Mouse (Mus musculus): ENCODE results near the gene Adk. TPM values are rescaled to one million over a fixed set of nuclear protein-coding genes. Genes with fewer than 3 reads are reported as not detected.
"Not testable (repeated sequence)": the region's sequence is repeated elsewhere in the genome, so short reads cannot be mapped to it uniquely, and the experiment has no call there.

Gene Adk
- polyA plus RNA-seq, 1 experiment from 2014 or later = 155 TPM

GRCm38 (mm10) chr14:21086106-21086505, 33.7 kb downstream of the Adk start:
- H3K27me3 ChIP-seq = no peaks in the 10 kb centered on the region
- no peak overlapping the region for H3K9ac ChIP-seq (replicated peaks)
- WGBS = 6% methylated on average over 2 of the region's 2 CpGs
- no peaks in the 10 kb centered on the region for H3K36me3 ChIP-seq
- ATAC-seq (ENCODE audit: insufficient number of reproducible peaks, insufficient read depth, low FRiP score, low TSS enrichment, low read depth) = no peak
- H3K27ac ChIP-seq = peak overlapping the region; percentile 70
- no peak overlapping the region for H3K4me2 ChIP-seq
- H3K4me3 ChIP-seq (replicated peaks) = no peak overlapping the region
- H3K4me1 ChIP-seq (replicated peaks) = peaks cover 40% of the 10 kb centered on the region
- no peaks in the 10 kb centered on the region for H3K9me3 ChIP-seq

- WGBS = 5% methylated on average over 7 of the region's 7 CpGs
- H3K4me3 ChIP-seq (replicated peaks) = no peak overlapping the region
- peak; percentile 26; the same call in 1 of the 2 replicates for ATAC-seq (ENCODE audit: insufficient number of reproducible peaks, insufficient read depth, low FRiP score, low TSS enrichment, low read depth)
- peak overlapping the region; percentile 36 for H3K4me2 ChIP-seq
- peaks cover 40% of the 10 kb centered on the region for H3K4me1 ChIP-seq (replicated peaks)
- H3K27ac ChIP-seq = peak overlapping the region; percentile 95
- H3K36me3 ChIP-seq = no peaks in the 10 kb centered on the region
- no peaks in the 10 kb centered on the region for H3K27me3 ChIP-seq
- no peak overlapping the region; the same call in 1 of the 2 replicates for H3K9ac ChIP-seq (replicated peaks)
- no peaks in the 10 kb centered on the region for H3K9me3 ChIP-seq
Measured at GRCm38 (mm10) chr14:21086827-21087351, 34.5 kb downstream of the Adk start.

- peak overlapping the region; percentile 95 for H3K27ac ChIP-seq
- 42% methylated on average over 4 of the region's 4 CpGs for WGBS
- H3K4me1 ChIP-seq (replicated peaks) = peaks cover 40% of the 10 kb centered on the region
- no peak overlapping the region; the same call in 1 of the 2 replicates for H3K9ac ChIP-seq (replicated peaks)
- ATAC-seq (ENCODE audit: insufficient number of reproducible peaks, insufficient read depth, low FRiP score, low TSS enrichment, low read depth) = 0 out of 2 replicates have a peak, but pooled peaks have one; percentile 20
- H3K4me2 ChIP-seq = peak overlapping the region; percentile 36
- H3K9me3 ChIP-seq = no peaks in the 10 kb centered on the region
- H3K4me3 ChIP-seq (replicated peaks) = no peak overlapping the region
- no peaks in the 10 kb centered on the region for H3K36me3 ChIP-seq
- no peaks in the 10 kb centered on the region for H3K27me3 ChIP-seq
Measured at GRCm38 (mm10) chr14:21087390-21088060, 35.2 kb downstream of the Adk start.

GRCm38 (mm10) chr14:21088731-21089130, 36.4 kb downstream of the Adk start:
- Histone ChIP-seq H3K4me2 (no peak overlapping the region), H3K4me1 (replicated peaks) (peaks cover 40% of the 10 kb centered on the region), H3K9me3 (no peaks in the 10 kb centered on the region), H3K9ac (replicated peaks) (no peak overlapping the region), H3K27ac (peak overlapping the region; percentile 95; the same call in 1 of the 2 replicates), H3K4me3 (replicated peaks) (no peak overlapping the region), H3K36me3 (peaks cover 7% of the 10 kb centered on the region; the same call in 1 of the 2 replicates), H3K27me3 (no peaks in the 10 kb centered on the region)
- 57% methylated on average over 3 of the region's 3 CpGs for WGBS
- ATAC-seq (ENCODE audit: insufficient number of reproducible peaks, insufficient read depth, low FRiP score, low TSS enrichment, low read depth) = no peak

GRCm38 (mm10) chr14:21090400-21090799, 38.0 kb downstream of the Adk start:
- WGBS = 69% methylated on average over 3 of the region's 3 CpGs
- peaks cover 7% of the 10 kb centered on the region; the same call in 1 of the 2 replicates for H3K36me3 ChIP-seq
- H3K27me3 ChIP-seq = no peaks in the 10 kb centered on the region
- no peak overlapping the region for H3K27ac ChIP-seq
- no peak overlapping the region for H3K4me2 ChIP-seq
- H3K9ac ChIP-seq (replicated peaks) = no peak overlapping the region
- H3K4me3 ChIP-seq (replicated peaks) = no peak overlapping the region
- no peaks in the 10 kb centered on the region for H3K9me3 ChIP-seq
- peaks cover 40% of the 10 kb centered on the region for H3K4me1 ChIP-seq (replicated peaks)
- ATAC-seq (ENCODE audit: insufficient number of reproducible peaks, insufficient read depth, low FRiP score, low TSS enrichment, low read depth) = no peak

GRCm38 (mm10) chr14:21090930-21091486, 38.6 kb downstream of the Adk start:
- no peak for ATAC-seq (ENCODE audit: insufficient number of reproducible peaks, insufficient read depth, low FRiP score, low TSS enrichment, low read depth)
- H3K9me3 ChIP-seq = no peaks in the 10 kb centered on the region
- H3K27me3 ChIP-seq = no peaks in the 10 kb centered on the region
- H3K4me3 ChIP-seq (replicated peaks) = no peak overlapping the region
- H3K36me3 ChIP-seq = peaks cover 7% of the 10 kb centered on the region; the same call in 1 of the 2 replicates
- WGBS = 89% methylated on average over 3 of the region's 3 CpGs
- H3K27ac ChIP-seq = no peak overlapping the region
- no peak overlapping the region for H3K9ac ChIP-seq (replicated peaks)
- peaks cover 34% of the 10 kb centered on the region for H3K4me1 ChIP-seq (replicated peaks)
- no peak overlapping the region for H3K4me2 ChIP-seq

GRCm38 (mm10) chr14:21094161-21094560, 41.8 kb downstream of the Adk start:
- H3K27me3 ChIP-seq; H3K9ac ChIP-seq (replicated peaks); H3K9me3 ChIP-seq; H3K36me3 ChIP-seq; H3K4me2 ChIP-seq; H3K27ac ChIP-seq; ATAC-seq (ENCODE audit: insufficient number of reproducible peaks, insufficient read depth, low FRiP score, low TSS enrichment, low read depth); H3K4me3 ChIP-seq (replicated peaks): not testable (repeated sequence)
- peaks cover 12% of the 10 kb centered on the region for H3K4me1 ChIP-seq (replicated peaks)

- Histone ChIP-seq H3K4me2 (no peak overlapping the region), H3K27me3 (no peaks in the 10 kb centered on the region), H3K4me1 (replicated peaks) (peaks cover 19% of the 10 kb centered on the region), H3K4me3 (replicated peaks) (no peak overlapping the region), H3K27ac (no peak overlapping the region), H3K9me3 (no peaks in the 10 kb centered on the region), H3K9ac (replicated peaks) (no peak overlapping the region), H3K36me3 (peaks cover 7% of the 10 kb centered on the region; the same call in 1 of the 2 replicates)
- no peak for ATAC-seq (ENCODE audit: insufficient number of reproducible peaks, insufficient read depth, low FRiP score, low TSS enrichment, low read depth)
Measured at GRCm38 (mm10) chr14:21096279-21096678, 43.9 kb downstream of the Adk start.

- H3K4me1 ChIP-seq (replicated peaks) = peaks cover 19% of the 10 kb centered on the region
- H3K27me3 ChIP-seq = no peaks in the 10 kb centered on the region
- H3K36me3 ChIP-seq = peaks cover 7% of the 10 kb centered on the region; the same call in 1 of the 2 replicates
- ATAC-seq (ENCODE audit: insufficient number of reproducible peaks, insufficient read depth, low FRiP score, low TSS enrichment, low read depth) = no peak
- no peak overlapping the region for H3K4me3 ChIP-seq (replicated peaks)
- no peak overlapping the region for H3K9ac ChIP-seq (replicated peaks)
- H3K4me2 ChIP-seq = no peak overlapping the region
- H3K9me3 ChIP-seq = no peaks in the 10 kb centered on the region
- WGBS = 89% methylated on average over 4 of the region's 4 CpGs
- H3K27ac ChIP-seq = no peak overlapping the region
Measured at GRCm38 (mm10) chr14:21096689-21097088, 44.3 kb downstream of the Adk start.

GRCm38 (mm10) chr14:21099371-21099770, 47.0 kb downstream of the Adk start:
- no peaks in the 10 kb centered on the region for H3K36me3 ChIP-seq
- WGBS = 26% methylated on average over 7 of the region's 7 CpGs
- H3K27ac ChIP-seq = peak overlapping the region; percentile 69; the same call in 1 of the 2 replicates
- peaks cover 19% of the 10 kb centered on the region for H3K4me1 ChIP-seq (replicated peaks)
- ATAC-seq (ENCODE audit: insufficient number of reproducible peaks, insufficient read depth, low FRiP score, low TSS enrichment, low read depth) = no peak
- no peak overlapping the region for H3K9ac ChIP-seq (replicated peaks)
- H3K4me3 ChIP-seq (replicated peaks) = no peak overlapping the region
- H3K27me3 ChIP-seq = no peaks in the 10 kb centered on the region
- H3K4me2 ChIP-seq = peak overlapping the region; percentile 40
- H3K9me3 ChIP-seq = no peaks in the 10 kb centered on the region

- WGBS = 84% methylated on average over 2 of the region's 2 CpGs
- Histone ChIP-seq H3K4me1 (replicated peaks) (peaks cover 19% of the 10 kb centered on the region), H3K27ac (no peak overlapping the region), H3K9ac (replicated peaks) (no peak overlapping the region), H3K36me3 (no peaks in the 10 kb centered on the region), H3K27me3 (no peaks in the 10 kb centered on the region), H3K4me3 (replicated peaks) (no peak overlapping the region), H3K9me3 (no peaks in the 10 kb centered on the region), H3K4me2 (no peak overlapping the region)
- no peak for ATAC-seq (ENCODE audit: insufficient number of reproducible peaks, insufficient read depth, low FRiP score, low TSS enrichment, low read depth)
Measured at GRCm38 (mm10) chr14:21100876-21101275, 48.5 kb downstream of the Adk start.
